9 mouse cellular contexts compared by ENCODE assay signal in the genomic region with DNA sequence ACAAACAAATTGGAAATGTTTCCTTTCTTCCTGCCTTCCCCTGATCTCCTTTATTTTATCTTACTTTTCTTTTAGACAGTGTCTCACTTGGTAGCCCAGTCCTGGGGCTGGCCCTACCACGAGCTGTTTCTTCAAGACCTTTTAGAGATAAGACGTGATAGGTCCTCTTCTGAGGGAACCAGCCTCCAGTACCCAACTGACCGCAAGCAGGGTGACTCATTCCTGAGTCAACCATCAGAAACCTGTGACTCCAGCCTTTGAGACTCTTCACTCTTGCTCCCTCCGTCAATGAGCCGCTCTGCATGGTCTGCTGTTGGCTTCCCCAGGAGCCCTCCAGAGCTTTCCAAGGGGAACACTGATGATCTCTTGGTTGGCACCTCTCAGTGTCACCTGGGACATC. TPM values are rescaled to one million over a fixed set of nuclear protein-coding genes. Genes with fewer than 3 reads are reported as not detected.
DNase-seq lines count a peak whose midpoint lies in the region; ATAC-seq and TF ChIP-seq lines count a peak whose summit lies in the region.
"Had no signal": no experiment of that assay in that cellular context is flagged by ENCODE, and none has a peak within 500 bp of the region (broad histone marks: within the 10 kb centered on the region; RNA-seq: fewer than 3 reads in every experiment).

No protein-coding gene starts in this region.

- peak; percentile 21; the same call in 1 of the 2 replicates for ATAC-seq in common myeloid progenitor, adult 5-6 weeks (replicated peaks; ENCODE audit: low read depth, poor library complexity, severe bottlenecking)

- H3K27me3 ChIP-seq in kidney, adult 2 months (replicated peaks; ENCODE audit: control insufficient read depth, insufficient read depth, low read length): no peaks in the 10 kb centered on the region
- H3K27me3 ChIP-seq: midbrain, embryonic 13.5 days had no signal

- no peak overlapping the region for H3K9ac ChIP-seq in ES-E14 (ENCODE audit: insufficient read depth, low read depth, low read length, poor library complexity, severe bottlenecking)
- H3K9ac ChIP-seq: midbrain, embryonic 13.5 days had no signal

- H3K36me3 ChIP-seq in ES-E14 (ENCODE audit: control insufficient read depth, insufficient read depth, low read length, poor library complexity, severe bottlenecking): no peaks in the 10 kb centered on the region
- no peaks in the 10 kb centered on the region for H3K36me3 ChIP-seq in kidney, adult 2 months (ENCODE audit: control insufficient read depth, insufficient read depth, low read length)
- H3K36me3 ChIP-seq: midbrain, embryonic 13.5 days had no signal

- H3K4me1 ChIP-seq in ES-E14 (ENCODE audit: control insufficient read depth in 2 of 2, insufficient read depth in 2 of 2, low read length in 2 of 2, poor library complexity in 1 of 2): peaks cover 3 to 9% of the 10 kb centered on the region in 2 experiments; a peak in 3 of 4 replicates
- no peaks in the 10 kb centered on the region for H3K4me1 ChIP-seq in kidney, adult 2 months (ENCODE audit: control insufficient read depth, insufficient read depth, low read length)
- H3K4me1 ChIP-seq: midbrain, embryonic 13.5 days had no signal

- in situ Hi-C loops in ES-E14 (cut with MboI; ENCODE audit: low sequenced_read_pairs in 2 of 2, unreplicated experiment in 2 of 2): no loop called here

- H3K9me3 ChIP-seq in ES-E14 (ENCODE audit: control insufficient read depth, insufficient read depth, low read depth, low read length): no peaks in the 10 kb centered on the region
- H3K9me3 ChIP-seq: midbrain, embryonic 13.5 days had no signal

- 85% methylated on average over 5 of the region's 5 CpGs for WGBS in kidney, adult 2 months

- no peak for TF ChIP-seq POLR2A in kidney, adult 2 months (IDR thresholded peaks at IDR 0.05; ENCODE audit: low read depth, low read length)

- TF ChIP-seq CTCF in kidney, adult 2 months (conservative IDR thresholded peaks at IDR 0.05; ENCODE audit: insufficient read depth, insufficient read length, low read depth, low read length): no peak

- no peak overlapping the region for H3K4me3 ChIP-seq in ES-E14 (ENCODE audit: insufficient read depth in 1 of 2, low read depth in 1 of 2, low read length in 2 of 2, poor library complexity in 1 of 2, severe bottlenecking in 1 of 2)
- H3K4me3 ChIP-seq in kidney, adult 2 months (ENCODE audit: insufficient read depth, low read depth, low read length): no peak overlapping the region
- H3K4me3 ChIP-seq: midbrain, embryonic 13.5 days had no signal

- peak overlapping the region; percentile 78 for H3K27ac ChIP-seq in ES-E14 (ENCODE audit: insufficient read depth, low read depth, low read length, poor library complexity, severe bottlenecking)
- H3K27ac ChIP-seq in kidney, adult 2 months (ENCODE audit: insufficient read depth, low read depth, low read length): no peak overlapping the region
- H3K27ac ChIP-seq: midbrain, embryonic 13.5 days had no signal

- DNase-seq in 3134 (ENCODE audit: extremely low read depth, insufficient read length, low spot score) (peak; percentile 64), ES-E14 (ENCODE audit: low read depth, low spot score) (no peak)
- peak; percentile 41 to 56 for DNase-seq in lung, postnatal 4 days
- no peak for DNase-seq in layer of hippocampus, postnatal 25 days (ENCODE audit: extremely low spot score in 1 of 2, low spot score in 1 of 2)
- DNase-seq in kidney, postnatal 14 days: no peak
- DNase-seq in embryo, embryonic 10 days (ENCODE audit: low spot score): no peak
- DNase-seq in kidney, adult 2 months: no peak

TF ChIP-seq in ES-E14, 5 proteins besides CTCF, POLR2A, EP300 and RAD21:
- TF ChIP-seq CHD2 (IDR thresholded peaks at IDR 0.05; ENCODE audit: low read depth, low read length) (no peak), ZC3H11A (IDR thresholded peaks at IDR 0.05; ENCODE audit: borderline replicate concordance, low read depth, low read length) (no peak), MAFK (IDR thresholded peaks at IDR 0.05; ENCODE audit: insufficient read depth, low read depth, low read length) (no peak), ZNF384 (IDR thresholded peaks at IDR 0.05; ENCODE audit: low read depth, low read length) (no peak), HCFC1 (IDR thresholded peaks at IDR 0.05; ENCODE audit: borderline replicate concordance, insufficient read depth, low read length) (no peak)

RNA-seq across cellular contexts. Expression of gene Alyref2, which starts 32.4 kb away (rescaled TPM):
- 3.2 and 4.0 TPM in 2 replicates for total RNA-seq in ES-E14 (2012; rRNA removed)
- 4.8 and 13.0 TPM in 2 replicates for total RNA-seq in common myeloid progenitor, adult 5-6 weeks (2017)
- total RNA-seq in layer of hippocampus, postnatal 25 days (2021): 1 to 10 TPM; 6.1 to 7.5 TPM
- polyA plus RNA-seq in kidney, adult 2 months (2012; rRNA removed): 3.2 and 3.3 TPM in 2 replicates

RNA-seq across cellular contexts. Expression of gene F11r, which starts 33.6 kb away (rescaled TPM):
- total RNA-seq in ES-E14 (2012; rRNA removed): 74.9 and 132 TPM in 2 replicates
- 1.1 and 5.4 TPM in 2 replicates for total RNA-seq in common myeloid progenitor, adult 5-6 weeks (2017)
- 1 to 10 TPM; 4.7 to 5.1 TPM for total RNA-seq in layer of hippocampus, postnatal 25 days (2021)
- polyA plus RNA-seq in kidney, adult 2 months (2012; rRNA removed): 88.7 and 106 TPM in 2 replicates

RNA-seq across cellular contexts. Expression of gene Tstd1, which starts 52.2 kb away (rescaled TPM):
- total RNA-seq in ES-E14 (2012; rRNA removed): 6.2 and 11.2 TPM in 2 replicates
- 0.18 and 1.2 TPM in 2 replicates for total RNA-seq in common myeloid progenitor, adult 5-6 weeks (2017)
- total RNA-seq in layer of hippocampus, postnatal 25 days (2021): 1 to 10 TPM; 3.1 to 3.3 TPM
- polyA plus RNA-seq in kidney, adult 2 months (2012; rRNA removed): 77.3 and 79.7 TPM in 2 replicates

RNA-seq across cellular contexts. Expression of gene Usf1, which starts 59.8 kb away (rescaled TPM):
- total RNA-seq in ES-E14 (2012; rRNA removed): 151 and 164 TPM in 2 replicates
- 47.1 and 48.6 TPM in 2 replicates for total RNA-seq in common myeloid progenitor, adult 5-6 weeks (2017)
- total RNA-seq in layer of hippocampus, postnatal 25 days (2021): 100 to 1,000 TPM; 113 to 139 TPM
- polyA plus RNA-seq in kidney, adult 2 months (2012; rRNA removed): 56.8 and 59.0 TPM in 2 replicates

Comparison
In these comparisons a context has a peak if more than half of its experiments do, and no peak if none do; other contexts are left out.
1. DNase-seq: peak in 3134 (single experiment) and lung, postnatal 4 days (2 of 2); none in ES-E14 (single experiment), layer of hippocampus, postnatal 25 days (0 of 2), kidney, postnatal 14 days (single experiment), embryo, embryonic 10 days (single experiment) and kidney, adult 2 months (single experiment).
2. RNA of gene F11r, which starts 33.6 kb away (total RNA-seq): 74.9 to 132 TPM in ES-E14; 4.7 to 5.1 TPM in layer of hippocampus, postnatal 25 days and 1.1 to 5.4 TPM in common myeloid progenitor, adult 5-6 weeks; every median in the first group is over 10 times any median in the second.